Mouse (Mus musculus): ENCODE measurements around the gene Sf3a2. TPM values are rescaled to one million over a fixed set of nuclear protein-coding genes. Genes with fewer than 3 reads are reported as not detected.
A peak's percentile ranks its signal among the peaks of the same experiment; 100 is the strongest.

Gene Sf3a2
- polyA plus RNA-seq, 1 experiment = 40.2 TPM

DNA sequence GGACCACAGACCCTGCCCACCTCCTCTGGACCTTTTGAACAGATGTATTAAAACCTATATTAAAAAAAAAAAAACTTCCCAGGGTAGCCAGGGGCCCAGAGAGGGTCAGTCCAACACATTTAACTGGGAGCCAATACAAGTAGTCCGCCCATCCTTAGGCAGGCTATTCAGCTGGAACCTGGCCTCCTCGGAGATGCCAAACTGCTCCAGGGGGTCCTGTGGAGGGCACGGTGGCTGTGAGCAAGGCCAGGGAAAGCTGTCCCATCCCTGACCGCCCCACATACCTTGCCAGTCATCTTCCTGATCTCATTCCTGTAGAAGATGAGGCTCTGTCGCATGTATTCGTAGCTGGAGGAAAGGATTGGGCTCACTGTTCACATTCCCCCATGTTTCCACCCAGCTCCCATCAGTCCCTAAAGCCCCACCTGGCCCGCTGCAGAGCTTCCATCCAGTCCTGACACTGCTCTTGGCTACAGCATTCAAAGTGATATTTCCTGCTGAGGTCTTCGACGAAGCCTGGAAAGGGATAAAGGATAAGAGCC lies 1.6 kb upstream of the Sf3a2 start:
- H3K4me3 ChIP-seq (ENCODE audit: low read depth, low read length) = no peak overlapping the region
- peaks cover 7% of the 10 kb centered on the region for H3K4me1 ChIP-seq (ENCODE audit: control insufficient read depth, insufficient read depth, insufficient read length, low read length)
- 82% methylated on average over 9 of the region's 9 CpGs for WGBS
- no peaks in the 10 kb centered on the region for H3K27me3 ChIP-seq (ENCODE audit: control insufficient read depth, insufficient read depth, low read length)
- no peak for TF ChIP-seq CTCF (IDR thresholded peaks at IDR 0.05; ENCODE audit: extremely low read depth, insufficient read length, insufficient replicate concordance, low read depth, low read length)
- TF ChIP-seq POLR2A (IDR thresholded peaks at IDR 0.05; ENCODE audit: low read depth, low read length) = no peak
- peaks cover 39% of the 10 kb centered on the region for H3K36me3 ChIP-seq (ENCODE audit: control insufficient read depth, insufficient read depth, low read length)
- H3K27ac ChIP-seq (ENCODE audit: insufficient read depth, low read depth, low read length) = no peak overlapping the region

DNA sequence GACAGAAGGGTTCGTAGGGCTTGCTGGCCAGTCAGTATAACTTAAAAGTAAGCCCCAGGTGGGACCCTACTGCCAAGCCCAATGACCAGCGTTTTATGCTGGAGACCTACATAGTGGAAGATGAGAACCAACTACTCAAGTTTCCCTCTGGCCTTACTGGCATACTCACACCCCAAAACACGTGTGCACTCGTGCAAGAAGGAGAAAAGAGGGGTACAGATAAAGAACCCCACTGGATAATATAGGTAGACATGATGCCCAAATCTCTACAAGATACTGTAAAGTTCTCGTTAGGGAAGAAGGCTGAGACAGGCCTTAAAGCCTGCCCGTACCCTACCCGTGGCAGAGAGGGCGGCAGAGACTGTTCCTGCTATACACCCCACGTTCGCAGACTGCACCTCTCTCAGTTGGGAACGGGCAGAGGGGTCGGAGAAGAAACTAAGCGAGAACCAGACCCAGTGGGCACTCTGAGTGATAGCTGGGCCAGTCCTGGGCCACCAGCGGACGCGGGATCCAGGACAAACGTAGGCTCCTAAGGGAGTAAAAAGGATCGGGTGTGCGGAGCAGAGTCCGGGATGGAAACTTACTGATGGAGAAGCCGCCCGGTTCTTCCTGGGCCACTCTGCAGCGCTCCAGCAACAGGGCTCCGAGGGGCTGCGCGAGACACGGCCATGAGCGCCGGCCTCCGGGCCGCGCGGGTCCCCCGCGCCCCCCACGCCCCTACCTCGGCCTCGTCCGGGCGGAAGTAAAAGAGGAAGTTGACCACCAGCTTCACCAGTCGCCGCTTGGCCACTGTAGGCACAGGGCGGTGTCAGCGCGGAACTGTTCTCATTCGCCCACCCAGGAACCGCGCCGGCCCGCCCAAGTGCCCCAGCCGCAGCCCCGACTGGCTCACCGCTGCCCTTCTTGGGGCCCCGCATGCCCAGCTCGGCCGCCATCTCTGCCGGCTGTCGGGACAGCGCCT lies 530 bp upstream of the Sf3a2 start:
- H3K27me3 ChIP-seq (ENCODE audit: control insufficient read depth, insufficient read depth, low read length) = no peaks in the 10 kb centered on the region
- TF ChIP-seq POLR2A (IDR thresholded peaks at IDR 0.05; ENCODE audit: low read depth, low read length) (no peak), CTCF (IDR thresholded peaks at IDR 0.05; ENCODE audit: extremely low read depth, insufficient read length, insufficient replicate concordance, low read depth, low read length) (0 out of 2 replicates have a peak, but pooled peaks have one; percentile 16)
- H3K4me3 ChIP-seq (ENCODE audit: low read depth, low read length) = peak overlapping the region; percentile 81
- 1% methylated on average over 59 of the region's 59 CpGs for WGBS
- H3K36me3 ChIP-seq (ENCODE audit: control insufficient read depth, insufficient read depth, low read length) = peaks cover 39% of the 10 kb centered on the region
- H3K27ac ChIP-seq (ENCODE audit: insufficient read depth, low read depth, low read length) = peak overlapping the region; percentile 95
- peaks cover 7% of the 10 kb centered on the region for H3K4me1 ChIP-seq (ENCODE audit: control insufficient read depth, insufficient read depth, insufficient read length, low read length)

DNA sequence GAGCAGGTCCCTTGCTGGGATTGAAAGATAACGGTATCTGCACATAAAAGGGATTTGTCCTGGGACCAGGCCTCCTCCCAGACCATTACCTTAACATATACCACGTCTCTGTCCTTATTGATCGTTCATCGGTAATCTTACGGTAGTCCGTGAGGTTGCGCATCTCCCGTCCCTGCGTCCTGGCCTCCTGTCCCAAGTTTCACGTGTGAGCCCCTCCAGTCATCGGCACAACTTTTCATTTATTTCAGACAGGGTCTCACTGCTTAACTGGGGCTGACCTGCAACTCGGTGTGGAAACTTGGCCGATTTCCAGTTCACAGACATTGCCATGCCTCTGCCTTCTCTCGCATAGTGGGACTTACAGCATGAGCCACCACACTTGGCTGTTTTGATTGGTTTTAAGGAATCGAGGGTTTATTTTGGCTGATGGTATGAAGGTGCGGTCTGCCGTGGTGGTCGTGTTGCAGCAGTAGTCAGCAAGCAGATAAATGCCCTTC lies 1.1 kb downstream of the Sf3a2 start:
- peak overlapping the region; percentile 81 for H3K4me3 ChIP-seq (ENCODE audit: low read depth, low read length)
- peaks cover 42% of the 10 kb centered on the region for H3K36me3 ChIP-seq (ENCODE audit: control insufficient read depth, insufficient read depth, low read length)
- no peaks in the 10 kb centered on the region for H3K27me3 ChIP-seq (ENCODE audit: control insufficient read depth, insufficient read depth, low read length)
- H3K4me1 ChIP-seq (ENCODE audit: control insufficient read depth, insufficient read depth, insufficient read length, low read length) = peaks cover 7% of the 10 kb centered on the region
- 1% methylated on average over 18 of the region's 18 CpGs for WGBS
- peak overlapping the region; percentile 66 for H3K27ac ChIP-seq (ENCODE audit: insufficient read depth, low read depth, low read length)
- TF ChIP-seq CTCF (IDR thresholded peaks at IDR 0.05; ENCODE audit: extremely low read depth, insufficient read length, insufficient replicate concordance, low read depth, low read length) = no peak

GRCm38 (mm10) chr10:80802204-80802912 lies 4.4 kb downstream of the Sf3a2 start:
- Histone ChIP-seq H3K4me1 (ENCODE audit: control insufficient read depth, insufficient read depth, insufficient read length, low read length) (peaks cover 17% of the 10 kb centered on the region), H3K4me3 (ENCODE audit: low read depth, low read length) (no peak overlapping the region), H3K27me3 (ENCODE audit: control insufficient read depth, insufficient read depth, low read length) (no peaks in the 10 kb centered on the region; the same call in 1 of the 2 replicates), H3K27ac (ENCODE audit: insufficient read depth, low read depth, low read length) (no peak overlapping the region), H3K36me3 (ENCODE audit: control insufficient read depth, insufficient read depth, low read length) (peaks cover 37% of the 10 kb centered on the region)
- 90% methylated on average over 10 of the region's 10 CpGs for WGBS
- no peak for TF ChIP-seq POLR2A (IDR thresholded peaks at IDR 0.05; ENCODE audit: low read depth, low read length)
- TF ChIP-seq CTCF (IDR thresholded peaks at IDR 0.05; ENCODE audit: extremely low read depth, insufficient read length, insufficient replicate concordance, low read depth, low read length) = no peak

DNA sequence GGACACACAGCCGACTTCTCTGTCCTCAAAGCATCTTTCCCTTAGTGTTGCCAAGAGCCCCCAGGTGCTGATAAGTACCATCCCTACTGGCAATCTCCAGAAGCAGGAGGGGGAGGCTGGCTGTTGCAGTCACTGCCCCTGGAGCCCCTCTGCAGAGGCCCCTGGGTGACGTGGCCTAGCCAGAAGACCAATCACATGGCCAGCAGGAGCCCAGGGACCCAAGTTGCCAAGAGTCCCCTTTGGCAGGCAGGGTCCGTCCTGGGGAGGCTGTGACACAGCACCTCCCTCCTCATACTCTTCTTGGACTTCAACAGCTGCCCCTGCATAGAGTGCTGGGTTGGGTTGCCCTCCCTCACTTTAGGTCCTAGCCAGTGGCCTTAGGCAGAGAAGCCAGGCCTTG lies 5.0 kb downstream of the Sf3a2 start:
- no peak for TF ChIP-seq CTCF (IDR thresholded peaks at IDR 0.05; ENCODE audit: extremely low read depth, insufficient read length, insufficient replicate concordance, low read depth, low read length)
- peak; percentile 17; the same call in 1 of the 2 replicates for TF ChIP-seq POLR2A (IDR thresholded peaks at IDR 0.05; ENCODE audit: low read depth, low read length)
- Histone ChIP-seq H3K27ac (ENCODE audit: insufficient read depth, low read depth, low read length) (no peak overlapping the region), H3K27me3 (ENCODE audit: control insufficient read depth, insufficient read depth, low read length) (no peaks in the 10 kb centered on the region; the same call in 1 of the 2 replicates), H3K4me3 (ENCODE audit: low read depth, low read length) (no peak overlapping the region), H3K4me1 (ENCODE audit: control insufficient read depth, insufficient read depth, insufficient read length, low read length) (peaks cover 18% of the 10 kb centered on the region), H3K36me3 (ENCODE audit: control insufficient read depth, insufficient read depth, low read length) (peaks cover 37% of the 10 kb centered on the region)
- WGBS = 85% methylated on average over 3 of the region's 3 CpGs

DNA sequence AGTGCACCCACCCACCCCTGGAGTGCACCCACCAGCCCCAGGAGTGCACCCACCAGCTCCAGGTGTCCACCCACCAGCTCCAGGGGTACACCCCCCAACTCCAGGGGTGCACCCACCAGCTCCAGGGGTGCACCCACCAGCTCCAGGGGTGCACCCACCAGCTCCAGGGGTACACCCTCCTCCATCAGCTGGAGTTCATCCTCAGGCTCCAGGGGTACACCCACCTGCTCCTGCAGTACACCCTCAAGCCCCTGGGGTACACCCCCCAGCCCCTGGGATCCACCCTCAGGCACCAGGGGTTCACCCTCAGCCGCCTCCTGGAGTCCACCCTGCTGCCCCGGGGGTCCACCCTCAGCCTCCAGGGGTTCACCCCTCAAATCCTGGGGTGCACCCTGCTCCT lies 6.3 kb downstream of the Sf3a2 start:
- TF ChIP-seq POLR2A (IDR thresholded peaks at IDR 0.05; ENCODE audit: low read depth, low read length) (no peak), CTCF (IDR thresholded peaks at IDR 0.05; ENCODE audit: extremely low read depth, insufficient read length, insufficient replicate concordance, low read depth, low read length) (no peak)
- peaks cover 37% of the 10 kb centered on the region for H3K36me3 ChIP-seq (ENCODE audit: control insufficient read depth, insufficient read depth, low read length)
- H3K4me1 ChIP-seq (ENCODE audit: control insufficient read depth, insufficient read depth, insufficient read length, low read length) = peaks cover 19% of the 10 kb centered on the region
- no peak overlapping the region for H3K4me3 ChIP-seq (ENCODE audit: low read depth, low read length)
- 87% methylated on average over 2 of the region's 2 CpGs for WGBS
- no peak overlapping the region for H3K27ac ChIP-seq (ENCODE audit: insufficient read depth, low read depth, low read length)
- peaks cover 9% of the 10 kb centered on the region for H3K27me3 ChIP-seq (ENCODE audit: control insufficient read depth, insufficient read depth, low read length)
